8 mouse cellular contexts compared by ENCODE assay signal in genomic region chr3:95124246-95124645, GRCm38 (mm10). TPM values are rescaled to one million over a fixed set of nuclear protein-coding genes. Genes with fewer than 3 reads are reported as not detected.
DNase-seq lines count a peak whose midpoint lies in the region; ATAC-seq lines count a peak whose summit lies in the region.

Gene Tmod4, plus strand, starts transcription at chr3:95124476.

- H3K9me3 ChIP-seq in midbrain, embryonic 13.5 days: no peaks in the 10 kb centered on the region
- H3K9me3 ChIP-seq in midbrain, embryonic 10.5 days (replicated peaks): no peaks in the 10 kb centered on the region
- no peaks in the 10 kb centered on the region for H3K9me3 ChIP-seq in forebrain, embryonic 12.5 days
- H3K9me3 ChIP-seq in hindbrain, embryonic 10.5 days: no peaks in the 10 kb centered on the region

- no peaks in the 10 kb centered on the region for H3K27me3 ChIP-seq in midbrain, embryonic 13.5 days
- no peaks in the 10 kb centered on the region for H3K27me3 ChIP-seq in midbrain, embryonic 10.5 days (ENCODE audit: low read depth, poor library complexity, severe bottlenecking)
- no peaks in the 10 kb centered on the region for H3K27me3 ChIP-seq in forebrain, embryonic 12.5 days
- H3K27me3 ChIP-seq in hindbrain, embryonic 10.5 days (ENCODE audit: insufficient read depth, poor library complexity, severe bottlenecking): no peaks in the 10 kb centered on the region

- WGBS in midbrain, embryonic 13.5 days: 72% methylated on average over 6 of the region's 6 CpGs
- WGBS in midbrain, embryonic 10.5 days: 73% methylated on average over 6 of the region's 6 CpGs
- 61% methylated on average over 6 of the region's 6 CpGs for WGBS in forebrain, embryonic 12.5 days
- 64% methylated on average over 6 of the region's 6 CpGs for WGBS in hindbrain, embryonic 10.5 days

- peak; percentile 59 for ATAC-seq in midbrain, embryonic 13.5 days
- peak; percentile 37; the same call in 1 of the 2 replicates for ATAC-seq in forebrain, embryonic 12.5 days (ENCODE audit: low FRiP score)

- H3K9ac ChIP-seq in midbrain, embryonic 13.5 days (replicated peaks): no peak within 1 kb of the TSS
- no peak within 1 kb of the TSS for H3K9ac ChIP-seq in forebrain, embryonic 12.5 days

- H3K4me3 ChIP-seq in midbrain, embryonic 13.5 days (replicated peaks): no peak within 1 kb of the TSS
- H3K4me3 ChIP-seq in midbrain, embryonic 10.5 days: no peak within 1 kb of the TSS
- no peak within 1 kb of the TSS for H3K4me3 ChIP-seq in forebrain, embryonic 12.5 days (replicated peaks)
- H3K4me3 ChIP-seq in hindbrain, embryonic 10.5 days: no peak within 1 kb of the TSS; the same call in 1 of the 2 replicates

- 0 out of 2 replicates have a peak, but pooled peaks cover 3% of the 10 kb centered on the region for H3K4me1 ChIP-seq in midbrain, embryonic 13.5 days (replicated peaks)
- H3K4me1 ChIP-seq in midbrain, embryonic 10.5 days: no peaks in the 10 kb centered on the region; the same call in 1 of the 2 replicates
- H3K4me1 ChIP-seq in forebrain, embryonic 12.5 days: peaks cover 5% of the 10 kb centered on the region; the same call in 1 of the 2 replicates
- H3K4me1 ChIP-seq in hindbrain, embryonic 10.5 days (replicated peaks): no peaks in the 10 kb centered on the region; the same call in 1 of the 2 replicates

- no peak for DNase-seq in midbrain, embryonic 10.5 days (ENCODE audit: low spot score)
- peak; percentile 35 for DNase-seq in hindbrain, embryonic 10.5 days (ENCODE audit: low spot score)
- DNase-seq in naive thymus-derived CD4-positive, alpha-beta T cell, adult 2 months (ENCODE audit: low read depth): peak; percentile 42
- no peak for DNase-seq in layer of hippocampus, postnatal 14 days (ENCODE audit: low spot score in 2 of 2)
- no peak for DNase-seq in Muller cell, postnatal 12 days (ENCODE audit: inconsistent ontology term)
- DNase-seq in cerebellum, adult 11-12 months: no peak

- H3K4me2 ChIP-seq in midbrain, embryonic 13.5 days (replicated peaks): no peak within 1 kb of the TSS
- H3K4me2 ChIP-seq in forebrain, embryonic 12.5 days: no peak within 1 kb of the TSS

- H3K36me3 ChIP-seq in midbrain, embryonic 13.5 days: peaks cover 48% of the 10 kb centered on the region
- H3K36me3 ChIP-seq in midbrain, embryonic 10.5 days: peaks cover 58% of the 10 kb centered on the region
- peaks cover 49% of the 10 kb centered on the region for H3K36me3 ChIP-seq in forebrain, embryonic 12.5 days (replicated peaks)
- peaks cover 57% of the 10 kb centered on the region for H3K36me3 ChIP-seq in hindbrain, embryonic 10.5 days

- H3K27ac ChIP-seq in midbrain, embryonic 13.5 days: 0 out of 2 replicates have a peak within 1 kb of the TSS, but pooled peaks have one; percentile 19
- H3K27ac ChIP-seq in midbrain, embryonic 10.5 days (replicated peaks): no peak within 1 kb of the TSS
- H3K27ac ChIP-seq in forebrain, embryonic 12.5 days: 0 out of 2 replicates have a peak within 1 kb of the TSS, but pooled peaks have one; percentile 31
- no peak within 1 kb of the TSS for H3K27ac ChIP-seq in hindbrain, embryonic 10.5 days

RNA-seq across cellular contexts. Expression of gene Tmod4, which starts in this region (rescaled TPM):
- 1.0 and 1.8 TPM in 2 replicates for polyA plus RNA-seq in midbrain, embryonic 13.5 days (2015; fragmentation: Nextera tagmentation; extraction: Ambion mirVana)
- 0.27 and 0.88 TPM in 2 replicates for polyA plus RNA-seq in midbrain, embryonic 10.5 days (2016; fragmentation: Nextera tagmentation; extraction: Ambion mirVana)
- polyA plus RNA-seq in forebrain, embryonic 12.5 days (2016; fragmentation: Nextera tagmentation; extraction: Ambion mirVana): 0.97 and 1.1 TPM in 2 replicates
- 0.95 and 1.3 TPM in 2 replicates for polyA plus RNA-seq in hindbrain, embryonic 10.5 days (2016; fragmentation: Nextera tagmentation; extraction: Ambion mirVana)
- 1 to 10 TPM in 1 of 2 experiments, under 1 TPM in 1; 0.83 to 1.5 TPM for total RNA-seq in layer of hippocampus, postnatal 14 days (2021)

Comparison
In these comparisons a context has a peak if more than half of its experiments do, and no peak if none do; other contexts are left out.
1. H3K27ac ChIP-seq: peak in midbrain, embryonic 13.5 days (single experiment) and forebrain, embryonic 12.5 days (single experiment); none in midbrain, embryonic 10.5 days (single experiment) and hindbrain, embryonic 10.5 days (single experiment).
2. DNase-seq: peak in hindbrain, embryonic 10.5 days (single experiment) and naive thymus-derived CD4-positive, alpha-beta T cell, adult 2 months (single experiment); none in midbrain, embryonic 10.5 days (single experiment), layer of hippocampus, postnatal 14 days (0 of 2), Muller cell, postnatal 12 days (single experiment) and cerebellum, adult 11-12 months (single experiment).